Mouse (Mus musculus): ENCODE measurements at regions not wholly inside any gene's neighbourhood (a gene's known extent, or its start where the extent isn't known, plus 50 kb on each side); places are given as distances from the start of the nearest gene placed in this dataset.

DNA sequence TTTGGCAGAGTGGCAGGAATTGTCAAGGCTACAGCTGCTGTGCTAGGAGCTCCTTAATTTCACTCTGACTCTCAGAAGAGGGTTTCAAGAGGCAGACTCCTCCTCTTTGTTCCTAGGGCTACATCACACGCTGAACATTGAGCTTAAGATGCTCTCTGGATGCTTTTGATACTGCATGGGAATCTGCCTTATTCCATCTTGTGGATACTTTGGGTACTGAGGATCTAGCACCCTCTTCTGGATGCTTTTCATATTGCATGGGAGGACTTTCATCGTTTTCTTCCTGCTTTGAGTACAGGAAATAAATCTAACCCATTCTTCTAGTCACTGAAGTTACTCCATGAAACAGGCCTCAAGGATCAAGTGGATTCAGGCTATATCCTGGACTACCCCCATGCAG lies 513.9 kb upstream of the Dsel start:
- Histone ChIP-seq H3K27ac (ENCODE audit: control insufficient read depth, insufficient read depth, low read depth, low read length, poor library complexity) (no peak overlapping the region), H3K4me3 (replicated peaks; ENCODE audit: control insufficient read depth, low read depth, low read length) (no peak overlapping the region), H3K4me1 (ENCODE audit: control insufficient read depth, insufficient read depth, low read length) (no peaks in the 10 kb centered on the region)
- TF ChIP-seq CTCF (IDR thresholded peaks at IDR 0.05; ENCODE audit: control insufficient read depth, insufficient read depth, low read length): no peak
- TF ChIP-seq POLR2A (IDR thresholded peaks at IDR 0.05; ENCODE audit: borderline replicate concordance, control insufficient read depth, low read depth, low read length): no peak
- WGBS: 11% methylated on average over 2 of the region's 2 CpGs

DNA sequence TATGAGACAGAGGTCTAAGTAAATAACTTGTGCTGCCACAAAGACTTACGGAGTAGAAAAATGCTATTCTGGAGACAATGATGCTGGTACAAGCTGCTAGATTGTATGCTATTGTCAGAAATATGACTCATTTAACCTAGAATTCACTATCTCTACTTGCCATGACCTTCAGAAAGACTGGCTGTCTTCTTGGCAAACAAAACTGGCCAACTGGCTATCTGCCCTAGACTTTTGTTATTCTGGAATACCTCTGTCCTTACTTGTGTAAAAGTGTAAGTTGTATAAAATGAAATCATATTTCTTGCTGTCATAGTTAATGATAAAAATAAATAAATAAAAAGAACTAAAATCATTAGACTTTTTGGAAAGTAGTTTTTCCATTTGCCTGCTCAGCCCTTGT lies 491.1 kb upstream of the Dsel start:
- 93% methylated on average over 1 of the region's 1 CpGs for WGBS
- Histone ChIP-seq H3K4me3 (replicated peaks; ENCODE audit: control insufficient read depth, low read depth, low read length) (no peak overlapping the region), H3K27ac (ENCODE audit: control insufficient read depth, insufficient read depth, low read depth, low read length, poor library complexity) (no peak overlapping the region), H3K4me1 (ENCODE audit: control insufficient read depth, insufficient read depth, low read length) (no peaks in the 10 kb centered on the region)
- TF ChIP-seq POLR2A (IDR thresholded peaks at IDR 0.05; ENCODE audit: borderline replicate concordance, control insufficient read depth, low read depth, low read length) (no peak), CTCF (IDR thresholded peaks at IDR 0.05; ENCODE audit: control insufficient read depth, insufficient read depth, low read length) (no peak)
